Mouse (Mus musculus): ENCODE results near the gene Mxd3.
A peak's percentile ranks its signal among the peaks of the same experiment; 100 is the strongest.

The Mxd3 gene

DNA sequence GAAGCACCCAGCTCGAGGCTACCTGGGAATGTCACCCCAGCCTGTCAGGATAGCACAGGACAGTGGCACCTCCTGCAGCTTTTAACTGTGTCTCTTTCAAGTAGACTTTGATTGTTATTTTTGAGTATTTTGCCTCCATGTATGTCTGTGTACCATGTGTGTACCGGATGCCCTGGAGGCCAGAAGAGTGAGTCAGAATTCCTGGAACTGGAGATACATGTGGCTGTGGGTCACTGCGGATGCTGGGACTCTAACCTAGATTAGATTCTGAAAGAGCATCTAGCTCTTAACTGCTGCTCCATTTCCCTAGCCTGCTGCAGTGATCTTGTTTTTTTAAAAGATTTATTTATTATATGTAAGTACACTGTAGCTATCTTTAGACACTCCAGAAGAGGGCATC, 2.7 kb upstream of the Mxd3 start:
- DNase-seq (ENCODE audit: low spot score in 2 of 2) = no peak

DNA sequence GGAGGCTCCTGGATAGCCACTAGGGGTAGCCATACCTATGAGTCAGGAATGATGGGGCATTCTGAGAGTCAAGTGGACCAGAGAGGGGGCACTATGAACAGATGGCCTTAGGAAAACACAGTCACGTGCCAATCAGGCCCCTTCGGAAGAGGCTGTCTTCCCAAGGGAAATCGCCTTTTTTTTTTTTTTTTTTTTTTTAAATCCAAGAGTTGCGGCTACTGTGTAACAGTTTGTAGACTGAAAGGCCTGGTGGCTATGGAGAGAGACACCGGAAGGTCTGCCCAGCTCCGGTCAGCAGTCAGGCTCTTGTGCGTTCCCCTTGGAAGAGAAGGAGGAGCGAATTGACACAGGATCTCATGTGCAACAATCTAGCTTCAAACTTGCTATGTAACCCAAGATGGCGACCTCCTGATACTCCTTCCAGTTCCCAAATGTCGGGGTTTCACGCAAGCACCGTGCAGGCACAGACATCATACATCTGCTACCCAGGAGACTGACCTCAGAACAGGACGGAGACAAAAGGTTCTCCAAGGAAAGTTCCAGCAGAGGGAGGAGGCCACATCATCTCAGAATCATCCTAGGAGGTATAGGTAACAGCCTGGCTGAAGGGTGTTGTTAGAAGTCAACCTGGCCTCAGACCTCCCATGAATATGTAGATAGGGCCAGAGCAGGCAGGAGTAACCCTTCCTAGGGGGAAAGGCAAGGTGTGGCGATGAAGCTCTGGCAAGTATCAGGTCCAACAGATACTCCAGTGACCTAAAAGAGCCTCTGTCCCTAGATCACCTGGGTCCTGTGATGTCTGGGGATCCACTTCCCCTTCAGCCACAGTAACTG, 1.2 kb upstream of the Mxd3 start:
- no peak for DNase-seq (ENCODE audit: low spot score in 2 of 2)

DNA sequence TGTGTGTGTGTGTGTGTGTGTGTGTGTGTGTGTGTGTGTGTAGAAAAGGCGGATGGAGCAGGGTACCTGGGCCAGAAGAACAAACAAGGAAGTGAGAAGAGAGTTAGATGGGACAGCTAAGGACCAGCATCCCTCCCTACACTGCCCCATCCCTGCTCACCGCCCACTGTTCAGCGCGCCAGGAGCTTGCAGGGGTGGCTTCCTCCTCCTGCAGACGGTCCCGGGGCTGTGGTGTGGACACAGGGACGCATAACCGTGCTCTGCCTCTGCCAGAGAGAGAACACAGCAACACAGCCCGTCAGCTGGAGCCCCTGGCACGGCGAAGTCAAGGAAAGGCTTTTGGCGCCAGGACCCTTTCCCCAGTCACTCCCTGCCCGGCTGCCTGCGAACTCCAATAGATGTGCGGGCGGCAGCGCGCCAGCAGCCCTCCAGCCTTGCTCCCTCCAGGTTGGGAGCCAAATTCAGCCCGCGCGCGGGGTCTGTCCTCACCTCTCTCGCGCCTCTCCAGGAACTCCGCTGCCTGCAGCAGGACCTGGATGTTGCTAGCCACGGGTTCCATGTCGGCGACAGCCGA, 427 bp downstream of the Mxd3 start:
- DNase-seq (ENCODE audit: low spot score in 2 of 2) = no peak

- no peak for DNase-seq (ENCODE audit: low spot score in 2 of 2)
Measured at GRCm38 (mm10) chr13:55328641-55329040, 982 bp downstream of the Mxd3 start.

DNA sequence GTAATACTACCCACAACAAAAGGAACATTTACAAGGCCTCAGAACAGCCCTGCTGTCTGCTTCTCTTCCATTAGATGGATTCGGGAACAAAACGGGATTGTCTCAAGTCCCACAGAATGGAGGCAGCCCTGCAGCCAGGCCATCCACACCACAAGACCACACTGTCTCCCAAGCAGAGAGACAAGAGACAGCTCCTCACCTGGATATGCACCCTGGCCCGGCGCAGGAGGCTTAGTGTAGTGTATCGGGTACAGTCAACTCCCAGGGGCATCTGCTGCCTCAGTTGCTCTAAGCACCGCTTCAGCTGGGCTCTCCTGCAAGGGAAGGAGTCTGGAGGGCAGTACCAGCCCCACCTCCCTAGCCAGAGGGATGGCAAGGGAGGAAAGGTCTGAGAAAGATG, 1.5 kb downstream of the Mxd3 start:
- no peak for DNase-seq (ENCODE audit: low spot score in 2 of 2)

DNA sequence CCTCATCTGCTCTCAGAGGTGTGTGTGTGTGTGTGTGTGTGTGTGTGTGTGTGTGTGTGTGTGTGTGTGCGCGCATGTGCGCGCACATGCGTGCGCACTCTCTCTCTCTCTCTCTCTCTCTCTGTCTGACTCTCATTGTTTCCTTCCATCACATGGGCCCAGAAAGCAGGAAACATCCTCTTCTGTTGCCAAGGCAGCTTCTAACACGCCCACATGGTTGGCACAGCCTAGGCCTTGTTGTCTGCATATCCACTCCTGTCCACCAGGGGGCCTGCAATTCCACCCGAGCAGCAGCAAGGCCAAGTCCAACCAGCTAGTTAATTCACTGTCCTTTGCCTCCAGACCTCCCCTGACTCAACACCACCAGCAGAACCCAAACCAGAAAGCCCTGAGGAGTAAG, 2.0 kb downstream of the Mxd3 start:
- DNase-seq (ENCODE audit: low spot score in 2 of 2) = peak; percentile 93 to 96

GRCm38 (mm10) chr13:55327169-55327568, 2.5 kb downstream of the Mxd3 start:
- DNase-seq (ENCODE audit: low spot score in 2 of 2) = no peak

- peak; percentile 33 to 39 for DNase-seq (ENCODE audit: low spot score in 2 of 2)
Measured at GRCm38 (mm10) chr13:55325596-55325995, 4.0 kb downstream of the Mxd3 start.

DNA sequence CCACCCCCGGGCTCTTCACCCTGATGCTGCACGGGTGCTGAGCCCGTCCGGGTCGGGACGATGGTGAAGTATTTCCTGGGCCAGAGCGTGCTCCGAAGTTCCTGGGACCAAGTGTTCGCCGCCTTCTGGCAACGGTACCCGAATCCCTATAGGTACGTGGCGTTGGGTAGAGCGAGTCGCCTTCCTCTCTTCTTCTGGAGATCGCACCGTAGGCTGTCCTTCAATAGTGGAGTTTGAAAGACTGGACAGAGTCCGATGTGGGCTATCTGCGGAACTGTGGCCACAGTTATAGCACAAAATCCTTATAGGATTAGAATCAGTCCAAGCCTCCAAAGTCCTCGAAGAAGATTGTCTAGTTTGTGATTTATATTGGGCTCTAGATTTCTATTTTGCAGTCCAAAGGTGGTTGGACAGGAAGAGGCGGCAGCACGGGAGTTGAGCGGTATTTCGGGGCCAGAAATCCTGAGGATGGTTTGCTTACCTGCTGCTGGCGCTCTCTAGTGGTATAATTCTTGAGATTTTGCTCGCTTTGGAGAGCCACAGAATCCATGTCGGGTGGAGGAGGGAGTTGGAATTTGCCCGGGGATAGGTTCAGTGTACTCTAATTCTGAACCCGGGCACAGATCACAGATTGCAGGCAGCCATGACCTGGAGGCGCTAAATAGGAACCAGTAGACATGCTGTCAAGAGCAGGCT, 7.3 kb downstream of the Mxd3 start:
- peak in 1 of 2 experiments; percentile 57 for DNase-seq (ENCODE audit: low spot score in 2 of 2)

DNA sequence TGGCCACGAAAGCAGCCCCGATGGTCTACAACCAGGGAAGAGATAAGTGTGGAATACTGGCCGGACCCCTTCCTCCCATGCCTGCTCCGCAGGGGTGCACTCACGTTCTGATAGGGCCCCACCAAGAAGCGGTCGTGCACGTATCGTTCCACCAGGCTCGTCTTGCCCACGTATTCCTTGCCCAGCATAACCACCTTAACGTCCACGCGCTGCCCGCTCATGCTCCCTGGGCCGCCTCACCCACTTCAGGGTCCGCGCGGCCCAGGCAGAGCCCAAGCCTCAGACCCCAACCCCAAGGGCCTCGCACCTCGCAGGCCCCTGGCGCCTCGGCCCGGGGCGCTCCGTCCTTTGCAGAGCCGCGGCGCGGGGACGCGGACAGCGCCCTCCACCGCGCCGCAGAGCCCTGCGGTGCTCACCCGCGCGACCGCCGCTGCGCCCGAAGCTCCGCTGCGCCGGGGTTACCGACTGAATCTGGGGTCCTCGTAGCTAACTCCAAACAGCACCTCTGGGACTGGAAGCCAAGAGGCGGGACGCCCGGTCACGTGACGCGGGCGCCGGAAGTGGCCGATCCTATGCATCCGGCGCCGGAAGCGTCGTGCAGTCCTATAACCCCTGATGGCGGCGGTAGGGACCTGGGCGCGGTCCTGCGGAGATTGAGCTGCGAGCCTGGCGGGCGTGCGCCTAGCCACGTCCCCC, 8.0 kb downstream of the Mxd3 start, which contains the start of gene Rab24:
Rab24 (minus strand) TSS at position 513 of the 696 bp plus-strand sequence.
- DNase-seq (ENCODE audit: low spot score in 2 of 2) = peak; percentile 80 to 87

- DNase-seq (ENCODE audit: low spot score in 2 of 2) = no peak
Measured at GRCm38 (mm10) chr13:55319931-55320533, 9.6 kb downstream of the Mxd3 start, which contains the start of gene Prelid1. Prelid1 (plus strand) TSS chr13:55320500.

GRCm38 (mm10) chr13:55318351-55318750, 11.3 kb downstream of the Mxd3 start:
- DNase-seq (ENCODE audit: low spot score in 2 of 2) = no peak

DNA sequence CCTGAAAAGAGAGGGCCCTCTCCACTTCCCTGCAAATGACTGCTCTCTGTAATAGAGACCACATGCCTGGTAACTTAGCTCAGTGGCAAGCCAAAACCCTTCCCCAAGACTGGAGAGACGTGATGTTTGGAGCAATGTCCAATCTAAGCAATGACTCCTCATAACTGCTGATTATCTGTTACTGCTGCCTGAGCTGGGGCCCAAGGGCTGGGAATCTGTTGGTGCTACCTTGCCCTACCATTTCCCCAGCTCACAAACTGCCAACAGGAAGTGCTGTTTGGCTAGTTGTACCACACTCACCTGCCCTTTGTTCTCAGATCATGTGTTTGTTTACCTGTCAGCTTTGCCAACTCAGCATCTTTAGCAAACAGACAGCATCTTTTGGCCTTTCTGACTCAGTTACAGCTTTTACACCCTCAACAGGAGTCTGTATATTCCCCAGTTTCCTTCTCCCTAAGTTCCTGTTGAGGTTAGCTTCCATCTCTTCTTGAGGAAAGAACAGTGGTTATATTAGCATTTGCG, 14.7 kb downstream of the Mxd3 start:
- DNase-seq (ENCODE audit: low spot score in 2 of 2) = no peak

GRCm38 (mm10) chr13:55313051-55313450, 16.6 kb downstream of the Mxd3 start:
- no peak for DNase-seq (ENCODE audit: low spot score in 2 of 2)

DNA sequence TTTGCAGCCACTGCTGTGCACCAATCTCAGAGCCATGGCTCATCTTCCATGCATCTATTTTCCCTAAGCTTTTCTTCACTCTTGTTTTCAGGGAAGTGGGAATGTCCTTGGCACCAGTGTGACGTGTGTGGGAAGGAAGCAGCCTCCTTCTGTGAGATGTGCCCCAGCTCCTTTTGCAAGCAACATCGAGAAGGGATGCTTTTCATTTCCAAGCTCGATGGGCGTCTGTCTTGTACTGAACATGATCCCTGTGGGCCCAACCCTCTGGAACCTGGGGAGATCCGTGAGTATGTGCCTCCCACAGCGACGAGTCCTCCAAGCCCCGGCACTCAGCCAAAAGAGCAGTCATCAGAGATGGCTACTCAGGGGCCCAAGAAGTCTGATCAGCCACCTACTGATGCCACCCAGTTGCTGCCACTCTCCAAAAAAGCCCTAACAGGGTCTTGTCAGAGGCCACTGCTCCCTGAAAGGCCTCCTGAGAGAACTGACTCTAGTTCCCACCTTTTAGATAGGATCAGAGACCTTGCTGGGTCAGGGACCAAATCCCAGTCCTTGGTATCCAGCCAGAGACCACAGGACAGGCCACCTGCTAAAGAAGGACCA, 17.5 kb downstream of the Mxd3 start:
- DNase-seq (ENCODE audit: low spot score in 2 of 2) = peak; percentile 61 to 76

DNA sequence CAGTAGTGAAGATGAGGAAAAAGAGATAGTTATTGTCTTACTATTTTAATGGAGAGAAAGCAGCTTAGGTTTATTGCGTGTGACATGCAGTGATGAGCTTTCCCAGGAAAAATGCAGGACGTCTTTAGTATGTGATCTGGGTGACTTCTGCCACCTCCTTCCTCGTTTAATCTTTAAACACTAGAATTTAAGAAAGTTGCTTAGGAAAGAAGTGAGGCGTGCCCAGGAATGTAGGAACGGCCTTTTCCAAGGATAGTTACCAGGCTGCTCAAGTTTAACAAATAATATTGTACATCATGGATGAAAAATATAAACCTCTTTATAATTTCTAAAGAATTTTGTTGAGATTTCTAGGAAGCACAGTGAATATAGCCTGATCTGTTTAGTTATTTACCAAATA, 28.7 kb downstream of the Mxd3 start:
- DNase-seq (ENCODE audit: low spot score in 2 of 2) = no peak

- DNase-seq (ENCODE audit: low spot score in 2 of 2) = no peak
Measured at GRCm38 (mm10) chr13:55296760-55297159, 32.9 kb downstream of the Mxd3 start.

DNA sequence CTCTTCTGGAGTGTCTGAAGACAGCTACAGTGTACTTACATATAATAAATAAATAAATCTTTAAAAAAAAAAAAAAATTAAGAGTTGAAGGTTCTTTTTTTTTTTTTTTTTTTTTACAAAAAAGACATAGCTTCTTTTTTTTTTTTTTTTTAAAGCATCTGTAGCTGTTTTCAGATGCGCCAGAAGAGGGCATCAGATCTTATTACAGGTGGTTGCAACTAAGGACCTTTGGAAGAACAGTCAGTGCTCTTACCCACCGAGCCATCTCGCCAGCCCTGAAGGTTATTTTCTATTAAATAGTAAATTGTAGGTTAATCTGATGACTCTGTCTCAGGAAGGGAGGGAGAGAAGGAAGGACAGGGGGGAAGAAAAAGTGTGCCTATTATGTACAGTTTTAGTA, 40.8 kb downstream of the Mxd3 start:
- no peak for DNase-seq (ENCODE audit: low spot score in 2 of 2)

- DNase-seq (ENCODE audit: low spot score in 2 of 2) = no peak
Measured at GRCm38 (mm10) chr13:55277646-55278045, 52.0 kb downstream of the Mxd3 start.

DNA sequence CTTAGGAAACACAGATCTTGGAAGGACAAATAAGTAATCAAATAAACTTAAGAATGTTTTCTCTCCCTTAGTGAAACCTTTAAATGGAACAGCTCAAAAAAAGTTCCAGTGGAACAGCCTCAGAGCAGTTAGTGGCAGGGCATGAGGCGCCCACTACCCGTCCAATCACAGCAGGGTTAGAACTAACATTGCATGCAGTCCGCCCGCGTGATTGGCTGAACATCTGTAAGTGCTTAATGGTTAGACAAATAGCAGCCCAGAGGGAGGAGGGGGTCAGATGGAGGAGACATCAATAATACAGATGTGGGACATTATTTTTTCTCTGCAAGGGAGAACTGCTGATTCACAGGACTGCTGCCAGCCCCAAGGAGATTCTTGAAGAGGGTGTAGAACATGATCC, 52.4 kb downstream of the Mxd3 start:
- DNase-seq (ENCODE audit: low spot score in 2 of 2) = no peak
